Mouse (Mus musculus) left cerebral cortex, adult 8-10 months (tissue): Measurements from ENCODE around the gene Cacna1s. TPM values are rescaled to one million over a fixed set of nuclear protein-coding genes. Genes with fewer than 3 reads are reported as not detected.

Source experiments
- total RNA-seq, 4 experiments: library from RNA; stranded (reverse); gene quantifications; 2 replicates each; pipeline ENCODE4 v1.2.4; 2022

Cacna1s gene
- total RNA-seq, 4 experiments from 2014 or later = 0.83 to 1.6 (median 1.4) TPM

Other genes starting within 250 kb of the Cacna1s start
- 1 to 10 TPM in 2 of 4 experiments, under 1 TPM in 2; 0.68 to 1.2 (median 1.1) TPM for gene Lad1, start 234.2 kb upstream of the Cacna1s start, total RNA-seq
- gene Tnnt2, start 216.4 kb upstream of the Cacna1s start, total RNA-seq = 10 to 100 TPM; 11.8 to 18.8 (median 13.4) TPM
- under 1 TPM; 0.17 to 0.36 (median 0.20) TPM for gene Pkp1, start 133.5 kb upstream of the Cacna1s start, total RNA-seq
- 10 to 100 TPM; 14.0 to 17.5 (median 14.3) TPM for gene Igfn1, start 46.4 kb upstream of the Cacna1s start, total RNA-seq
- gene Tmem9, start 44.6 kb upstream of the Cacna1s start, total RNA-seq = 10 to 100 TPM; 56.1 to 74.4 (median 67.6) TPM
- 1 to 10 TPM; 1.2 to 2.5 (median 2.1) TPM for gene Ascl5, start 1.9 kb upstream of the Cacna1s start, total RNA-seq
- 10 to 100 TPM; 49.0 to 57.8 (median 53.5) TPM for gene Kif21b, start 78.6 kb downstream of the Cacna1s start, total RNA-seq
- 1 to 10 TPM in 1 of 4 experiments, under 1 TPM in 3; 0.37 to 1.2 (median 0.56) TPM for gene Mroh3, start 160.1 kb downstream of the Cacna1s start, total RNA-seq
- 1 to 10 TPM; 1.2 to 2.7 (median 1.5) TPM for gene Inava, start 181.5 kb downstream of the Cacna1s start, total RNA-seq
- 1 to 10 TPM; 5.1 to 7.4 (median 5.8) TPM for gene Gpr25, start 208.1 kb downstream of the Cacna1s start, total RNA-seq